Mouse (Mus musculus) MEL (cell line): ENCODE results near the gene Fgd2. TPM values are rescaled to one million over a fixed set of nuclear protein-coding genes. Genes with fewer than 3 reads are reported as not detected.

Experiments used
- DNase-seq: peaks from one replicate; pipeline ENCODE4 v3.0.0; 2011; ENCODE audit warnings: low read depth, low spot score
- H3K27ac ChIP-seq: 2 replicates; pipeline ENCODE4 v1.5.1; 2012; ENCODE audit warnings: low read depth, mild to moderate bottlenecking, control low read depth, low read length, moderate library complexity; ENCODE audit not compliant: control insufficient read depth
- H3K27me3 ChIP-seq, 2 experiments: fragments of 150-350 bp in 1 of 2; sonication (generic) in 1 of 2; 2 replicates each; pipeline ENCODE4 v1.6.1; 2012; ENCODE audit warnings: low read length in 2 of 2, mild to moderate bottlenecking in 2 of 2, improper control_type of control experiment in 1 of 2, moderate library complexity in 1 of 2; ENCODE audit not compliant: insufficient read depth in 2 of 2, control insufficient read depth in 1 of 2
- H3K36me3 ChIP-seq, 2 experiments: 2 replicates each; pipeline ENCODE4 v1.6.1; 2012 to 2014; ENCODE audit warnings: low read length in 2 of 2, improper control_type of control experiment in 1 of 2, inconsistent platforms in 1 of 2, mild to moderate bottlenecking in 1 of 2; ENCODE audit not compliant: insufficient read depth in 2 of 2, control insufficient read depth in 1 of 2
- H3K4me1 ChIP-seq, 2 experiments: fragments of 150-350 bp in 1 of 2; sonication (generic) in 1 of 2; 2 replicates each; pipeline ENCODE4 v1.6.1; 2012; ENCODE audit warnings: low read length in 2 of 2, improper control_type of control experiment in 1 of 2, mild to moderate bottlenecking in 1 of 2; ENCODE audit not compliant: insufficient read depth in 2 of 2, control insufficient read depth in 1 of 2
- H3K4me3 ChIP-seq, 2 experiments: fragments of 150-350 bp in 1 of 2; sonication (generic) in 1 of 2; 2 replicates each; pipeline ENCODE4 v1.5.1; 2012; ENCODE audit warnings: low read depth in 2 of 2, low read length in 2 of 2, mild to moderate bottlenecking in 2 of 2, moderate library complexity in 2 of 2, control low read depth in 1 of 2, improper control_type of control experiment in 1 of 2; ENCODE audit not compliant: control insufficient read depth in 1 of 2, insufficient read depth in 1 of 2
- H3K79me2 ChIP-seq: 2 replicates; pipeline ENCODE4 v1.6.1; 2012; ENCODE audit warnings: mild to moderate bottlenecking, low read length, moderate library complexity; ENCODE audit not compliant: control insufficient read depth, poor library complexity, insufficient read depth
- H3K9ac ChIP-seq: 2 replicates; pipeline ENCODE4 v1.6.1; 2012; ENCODE audit warnings: low read depth, mild to moderate bottlenecking, control low read depth, low read length, moderate library complexity; ENCODE audit not compliant: control insufficient read depth, poor library complexity, severe bottlenecking
- H3K9me3 ChIP-seq: fragments of 150-350 bp; sonication (generic); replicated peaks from 2 replicates; pipeline ENCODE4 v1.6.1; 2012; ENCODE audit warnings: mild to moderate bottlenecking, low read length, improper control_type of control experiment, moderate library complexity; ENCODE audit not compliant: insufficient read depth
- CHD2 ChIP-seq: IDR thresholded peaks from 2 replicates; pipeline ENCODE4 v1.6.1; 2011; ENCODE audit warnings: low read length, improper control_type of control experiment
- MAX ChIP-seq: IDR thresholded peaks from 2 replicates; pipeline ENCODE4 v1.6.1; 2011; ENCODE audit warnings: low read length, improper control_type of control experiment
- MAZ ChIP-seq: IDR thresholded peaks from 2 replicates; pipeline ENCODE4 v1.6.1; 2012; ENCODE audit warnings: low read depth, mild to moderate bottlenecking, inconsistent platforms, low read length, improper control_type of control experiment
- MEF2A ChIP-seq: IDR thresholded peaks from 2 replicates; pipeline ENCODE4 v1.6.1; 2014; ENCODE audit warnings: low read depth, mild to moderate bottlenecking, inconsistent platforms, low read length, improper control_type of control experiment; ENCODE audit not compliant: poor library complexity, insufficient replicate concordance, severe bottlenecking; ENCODE audit errors: extremely low read depth
- MYB ChIP-seq: IDR thresholded peaks from 2 replicates; pipeline ENCODE4 v1.6.1; 2011; ENCODE audit warnings: mild to moderate bottlenecking, low read depth, low read length, improper control_type of control experiment
- MYC ChIP-seq: IDR thresholded peaks from 2 replicates; pipeline ENCODE4 v1.6.1; 2011; ENCODE audit warnings: low read depth, mild to moderate bottlenecking, low read length, improper control_type of control experiment, moderate library complexity
- NELFE ChIP-seq: IDR thresholded peaks from 2 replicates; pipeline ENCODE4 v1.6.1; 2011; ENCODE audit warnings: low read depth, low read length, improper control_type of control experiment
- POLR2AphosphoS5 ChIP-seq: IDR thresholded peaks from 2 replicates; pipeline ENCODE4 v1.6.1; 2012; ENCODE audit warnings: low read depth, borderline replicate concordance, mild to moderate bottlenecking, inconsistent platforms, low read length, moderate library complexity, mixed read lengths
- SIN3A ChIP-seq: IDR thresholded peaks from 2 replicates; pipeline ENCODE4 v1.6.1; 2012; ENCODE audit warnings: low read length, improper control_type of control experiment, inconsistent platforms
- TCF12 ChIP-seq: IDR thresholded peaks from 2 replicates; pipeline ENCODE4 v1.6.1; 2014; ENCODE audit warnings: low read depth, mild to moderate bottlenecking, inconsistent platforms, low read length, improper control_type of control experiment, moderate library complexity
- UBTF ChIP-seq: IDR thresholded peaks from 2 replicates; pipeline ENCODE4 v1.6.1; 2012; ENCODE audit warnings: low read depth, mild to moderate bottlenecking, inconsistent platforms, low read length, improper control_type of control experiment, moderate library complexity, borderline replicate concordance; ENCODE audit not compliant: insufficient read depth
- USF1 ChIP-seq: IDR thresholded peaks from 2 replicates; pipeline ENCODE4 v1.6.1; 2014; ENCODE audit warnings: low read depth, mild to moderate bottlenecking, inconsistent platforms, low read length, improper control_type of control experiment, moderate library complexity
- ZC3H11A ChIP-seq: IDR thresholded peaks from 2 replicates; pipeline ENCODE4 v1.6.1; 2012; ENCODE audit warnings: low read depth, mild to moderate bottlenecking, inconsistent platforms, low read length, improper control_type of control experiment
- ZKSCAN1 ChIP-seq: IDR thresholded peaks from 2 replicates; pipeline ENCODE4 v1.6.1; 2012; ENCODE audit warnings: low read depth, mild to moderate bottlenecking, inconsistent platforms, low read length, improper control_type of control experiment, moderate library complexity
- ZMIZ1 ChIP-seq: IDR thresholded peaks from 2 replicates; pipeline ENCODE4 v1.6.1; 2012; ENCODE audit warnings: low read depth, mild to moderate bottlenecking, inconsistent platforms, low read length, improper control_type of control experiment, moderate library complexity
- ZNF384 ChIP-seq: IDR thresholded peaks from 2 replicates; pipeline ENCODE4 v1.6.1; 2012; ENCODE audit warnings: low read depth, mild to moderate bottlenecking, inconsistent platforms, low read length, improper control_type of control experiment
- polyA plus RNA-seq, 2 experiments: library from polyadenylated mRNA; stranded (reverse) in 1 of 2; unstranded in 1 of 2; fragments of >175 nt in 1 of 2; fragments of >200 nt in 1 of 2; gene quantifications; 2 replicates each; pipeline versions ENCODE4 v1.2.1 to v1.2.4; 2012; ENCODE audit warnings: low replicate concordance in 2 of 2, low read depth in 1 of 2; ENCODE audit not compliant: insufficient read length in 2 of 2, insufficient read depth in 1 of 2, missing spikeins in 1 of 2
- total RNA-seq: library from RNA; depleted of rRNA; stranded (reverse); fragments of 300-350 nt; gene quantifications from 2 replicates; pipeline ENCODE4 v1.2.3, GENCODE M21; 2012

Fgd2 gene
- total and polyA plus RNA-seq, 3 experiments: 0.23 to 0.39 TPM; not detected in 1

DNA sequence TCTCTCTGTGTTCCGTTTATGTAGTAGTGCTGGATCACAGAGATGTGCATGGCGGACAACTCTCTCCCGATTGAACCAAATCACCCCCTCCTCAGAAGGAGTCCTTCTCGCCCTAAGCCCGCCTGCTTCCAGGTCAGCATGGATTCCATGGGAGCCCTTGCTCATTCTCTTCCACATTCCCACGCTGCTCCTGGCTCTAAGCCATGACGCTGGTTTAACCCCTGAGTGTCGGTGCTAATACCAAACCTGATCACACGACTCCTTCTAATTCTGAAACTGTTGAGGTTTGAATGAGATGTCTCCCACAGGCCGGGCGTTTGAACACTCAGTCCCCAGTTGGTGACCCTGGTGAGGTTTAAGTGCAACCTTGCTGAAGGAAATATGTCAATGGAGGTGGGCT is 21.7 kb downstream of the Fgd2 start:
- H3K36me3 ChIP-seq: no peaks in the 10 kb centered on the region; a peak in 1 of 4 replicates
- H3K79me2 ChIP-seq: no peaks in the 10 kb centered on the region
- H3K27me3 ChIP-seq: no peaks in the 10 kb centered on the region
- TF ChIP-seq CHD2 (no peak), MYB (no peak), TCF12 (no peak), MEF2A (no peak), MAX (no peak), SIN3A (no peak), NELFE (no peak), POLR2AphosphoS5 (no peak), MAZ (no peak)
- H3K9me3 ChIP-seq: no peaks in the 10 kb centered on the region
- DNase-seq: no peak
- no peak overlapping the region for H3K27ac ChIP-seq
- no peak overlapping the region for H3K9ac ChIP-seq
- H3K4me3 ChIP-seq: no peak overlapping the region
- peaks cover 0 to 9% of the 10 kb centered on the region in 2 experiments; a peak in 2 of 4 replicates for H3K4me1 ChIP-seq

- H3K9me3 ChIP-seq: no peaks in the 10 kb centered on the region
- TF ChIP-seq MYB: no peak
- TF ChIP-seq UBTF: no peak
- TF ChIP-seq USF1: no peak
- no peak for TF ChIP-seq SIN3A
- TF ChIP-seq ZMIZ1: no peak
- no peak for TF ChIP-seq MYC
- no peak for TF ChIP-seq ZKSCAN1
- TF ChIP-seq ZNF384: no peak
- no peak for TF ChIP-seq ZC3H11A
- no peak for TF ChIP-seq TCF12
- TF ChIP-seq, all 39 proteins: peak for 0
Observed at GRCm38 (mm10) chr17:29383923-29384322, 23.2 kb downstream of the Fgd2 start.

More at GRCm38 (mm10) chr17:29383923-29384322, 23.2 kb downstream of the Fgd2 start:
- Histone ChIP-seq H3K27ac (no peak overlapping the region), H3K27me3 (no peaks in the 10 kb centered on the region), H3K36me3 (no peaks in the 10 kb centered on the region; a peak in 1 of 4 replicates), H3K4me1 (peaks cover 0 to 9% of the 10 kb centered on the region in 2 experiments; a peak in 2 of 4 replicates), H3K4me3 (no peak overlapping the region), H3K79me2 (no peaks in the 10 kb centered on the region), H3K9ac (no peak overlapping the region)
- no peak for DNase-seq
